Mouse (Mus musculus) ES-E14 (cell line): ENCODE results near the gene Dop1a. TPM values are rescaled to one million over a fixed set of nuclear protein-coding genes. Genes with fewer than 3 reads are reported as not detected.

ENCODE experiments used
- DNase-seq: peaks from one replicate; pipeline ENCODE4 v3.0.0-alpha.2; 2013; ENCODE audit warnings: low read depth, low spot score
- H3K27ac ChIP-seq: 2 replicates; pipeline ENCODE4 v1.5.1; 2012; ENCODE audit warnings: low read depth, mild to moderate bottlenecking, low read length, moderate library complexity, mixed read lengths; ENCODE audit not compliant: poor library complexity, insufficient read depth, severe bottlenecking
- H3K36me3 ChIP-seq: 2 replicates; pipeline ENCODE4 v1.6.1; 2012; ENCODE audit warnings: mild to moderate bottlenecking, low read length, moderate library complexity, mixed read lengths; ENCODE audit not compliant: control insufficient read depth, poor library complexity, insufficient read depth, severe bottlenecking
- H3K4me1 ChIP-seq, 2 experiments: fragments of 150-350 bp in 1 of 2; sonication (generic) in 1 of 2; 2 replicates each; pipeline ENCODE4 v1.6.1; 2012; ENCODE audit warnings: low read length in 2 of 2, mild to moderate bottlenecking in 1 of 2, mixed read lengths in 1 of 2; ENCODE audit not compliant: control insufficient read depth in 2 of 2, insufficient read depth in 2 of 2, poor library complexity in 1 of 2
- H3K4me3 ChIP-seq, 2 experiments: fragments of 150-350 bp in 1 of 2; sonication (generic) in 1 of 2; 2 replicates each; pipeline ENCODE4 v1.5.1; 2012; ENCODE audit warnings: low read length in 2 of 2, low read depth in 1 of 2, mild to moderate bottlenecking in 1 of 2, mixed read lengths in 1 of 2; ENCODE audit not compliant: insufficient read depth in 1 of 2, poor library complexity in 1 of 2, severe bottlenecking in 1 of 2
- H3K9ac ChIP-seq: 2 replicates; pipeline ENCODE4 v1.6.1; 2012; ENCODE audit warnings: low read depth, mild to moderate bottlenecking, low read length, mixed read lengths; ENCODE audit not compliant: poor library complexity, insufficient read depth, severe bottlenecking
- H3K9me3 ChIP-seq: fragments of 150-350 bp; sonication (generic); 2 replicates; pipeline ENCODE4 v1.6.1; 2012; ENCODE audit warnings: low read depth, mild to moderate bottlenecking, low read length; ENCODE audit not compliant: control insufficient read depth, insufficient read depth
- CHD2 ChIP-seq: IDR thresholded peaks from 2 replicates; pipeline ENCODE4 v1.6.1; 2014; ENCODE audit warnings: mild to moderate bottlenecking, low read depth, low read length, inconsistent platforms
- HCFC1 ChIP-seq: IDR thresholded peaks from 2 replicates; pipeline ENCODE4 v1.6.1; 2012; ENCODE audit warnings: low read length, inconsistent platforms, borderline replicate concordance; ENCODE audit not compliant: insufficient read depth
- MAFK ChIP-seq: IDR thresholded peaks from 2 replicates; pipeline ENCODE4 v1.6.1; 2014; ENCODE audit warnings: mild to moderate bottlenecking, low read depth, low read length, inconsistent platforms; ENCODE audit not compliant: insufficient read depth
- ZC3H11A ChIP-seq: IDR thresholded peaks from 2 replicates; pipeline ENCODE4 v1.6.1; 2012; ENCODE audit warnings: low read depth, mild to moderate bottlenecking, inconsistent platforms, low read length, borderline replicate concordance
- ZNF384 ChIP-seq: IDR thresholded peaks from 2 replicates; pipeline ENCODE4 v1.6.1; 2012; ENCODE audit warnings: low read depth, low read length, inconsistent platforms
- in situ Hi-C, 2 experiments: fragments of 600-800 bp; cut with MboI; formaldehyde crosslinking; loops; one replicate each; pipeline ENCODE4 v1.15.1; 2025; ENCODE audit warnings: low sequenced_read_pairs in 2 of 2, inconsistent platforms in 1 of 2; ENCODE audit not compliant: unreplicated experiment in 2 of 2
- total RNA-seq: library from RNA; depleted of rRNA; stranded (reverse); fragments of 300-350 nt; gene quantifications from 2 replicates; pipeline ENCODE4 v1.2.3, GENCODE M21; 2012

Dop1a gene
- total RNA-seq, 1 experiment, result 20.5 TPM

- H3K9ac ChIP-seq, result no peak overlapping the region
- no peak overlapping the region for H3K27ac ChIP-seq
- H3K36me3 ChIP-seq, result no peaks in the 10 kb centered on the region
- TF ChIP-seq HCFC1, result no peak
- no peak for TF ChIP-seq ZC3H11A
- TF ChIP-seq MAFK, result no peak
- no peak for TF ChIP-seq CHD2
- TF ChIP-seq ZNF384, result no peak
- H3K4me1 ChIP-seq, result no peaks in the 10 kb centered on the region
- in situ Hi-C loops, result no loop called here
- no peak for DNase-seq
- no peaks in the 10 kb centered on the region for H3K9me3 ChIP-seq
- no peak overlapping the region for H3K4me3 ChIP-seq
Measured at GRCm38 (mm10) chr9:86478414-86479093, 11.6 kb downstream of the Dop1a start.

GRCm38 (mm10) chr9:86482236-86482635, 15.3 kb downstream of the Dop1a start:
- in situ Hi-C loops, result no loop called here
- TF ChIP-seq HCFC1, result no peak
- H3K27ac ChIP-seq, result no peak overlapping the region
- DNase-seq, result no peak
- H3K4me1 ChIP-seq, result no peaks in the 10 kb centered on the region
- H3K4me3 ChIP-seq, result no peak overlapping the region
- no peak overlapping the region for H3K9ac ChIP-seq
- no peaks in the 10 kb centered on the region for H3K36me3 ChIP-seq
- no peaks in the 10 kb centered on the region for H3K9me3 ChIP-seq

DNA sequence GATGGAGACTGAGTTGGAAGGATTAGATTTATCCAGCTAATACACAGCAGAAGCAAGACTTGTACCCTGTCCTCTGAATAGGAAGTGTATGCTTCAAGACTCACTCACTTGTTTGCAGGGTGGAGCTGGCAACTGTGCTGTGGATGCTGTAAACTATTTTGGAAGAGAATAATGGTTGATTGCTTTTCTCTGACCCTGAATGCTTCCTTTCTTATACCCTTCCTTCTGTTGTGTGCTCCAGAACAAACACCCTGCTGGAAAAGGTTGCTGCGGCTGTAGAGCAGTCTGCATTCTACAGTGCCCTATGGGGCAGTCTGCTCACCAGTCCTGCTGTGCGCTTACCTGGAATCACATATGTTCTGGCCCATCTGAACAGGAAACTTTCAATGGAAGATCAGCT, 24.8 kb downstream of the Dop1a start:
- in situ Hi-C loops, result no loop called here
- TF ChIP-seq HCFC1, result no peak
- TF ChIP-seq MAFK, result no peak
- TF ChIP-seq ZC3H11A, result no peak
- no peak for TF ChIP-seq ZNF384
- no peak for TF ChIP-seq CHD2
- no peak for DNase-seq

GRCm38 (mm10) chr9:86496261-86496660, 29.3 kb downstream of the Dop1a start:
- no peak overlapping the region for H3K9ac ChIP-seq
- no peak overlapping the region for H3K4me3 ChIP-seq
- no peak for TF ChIP-seq ZC3H11A
- TF ChIP-seq HCFC1, result no peak
- no peak for TF ChIP-seq CHD2
- TF ChIP-seq ZNF384, result no peak
- TF ChIP-seq MAFK, result no peak
- in situ Hi-C loops, result no loop called here
- H3K36me3 ChIP-seq, result no peaks in the 10 kb centered on the region
- peaks cover 2% of the 10 kb centered on the region in 2 experiments; a peak in 2 of 4 replicates for H3K4me1 ChIP-seq
- DNase-seq, result no peak
- H3K9me3 ChIP-seq, result no peaks in the 10 kb centered on the region
- no peak overlapping the region for H3K27ac ChIP-seq

More for the DNA sequence above, 24.8 kb downstream of the Dop1a start:
- Histone ChIP-seq H3K4me3 (no peak overlapping the region), H3K36me3 (no peaks in the 10 kb centered on the region), H3K9me3 (no peaks in the 10 kb centered on the region), H3K9ac (no peak overlapping the region), H3K27ac (no peak overlapping the region), H3K4me1 (peaks cover 2 to 3% of the 10 kb centered on the region in 2 experiments; a peak in 2 of 4 replicates)

DNA sequence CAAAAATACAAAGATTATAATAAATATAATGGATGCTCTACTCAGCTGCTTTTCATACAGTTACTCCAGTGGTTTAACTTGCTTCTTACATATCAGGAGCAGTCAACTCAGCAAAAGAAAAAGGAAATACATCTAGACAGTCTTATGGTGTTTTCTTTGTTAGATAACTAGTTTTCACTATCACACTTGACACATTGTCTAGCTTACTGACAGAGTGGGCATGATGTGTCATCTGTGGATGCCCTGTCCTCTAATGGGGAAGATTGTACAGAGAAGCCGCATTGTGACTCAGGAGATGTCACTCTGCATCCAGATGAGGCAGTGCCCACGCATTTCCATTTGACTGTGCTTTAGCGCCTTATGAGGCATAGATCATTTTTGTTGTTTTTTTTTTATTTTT, 32.1 kb downstream of the Dop1a start:
- TF ChIP-seq ZC3H11A (no peak), ZNF384 (no peak), MAFK (no peak), CHD2 (no peak), HCFC1 (no peak)
- no peak for DNase-seq
- in situ Hi-C loops, result no loop called here
- Histone ChIP-seq H3K27ac (no peak overlapping the region), H3K9me3 (no peaks in the 10 kb centered on the region), H3K36me3 (no peaks in the 10 kb centered on the region), H3K4me3 (no peak overlapping the region), H3K4me1 (no peaks in the 10 kb centered on the region), H3K9ac (no peak overlapping the region)
